Mouse (Mus musculus): ENCODE measurements around the gene Plekha4.

GRCm38 (mm10) chr7:45573954-45574353, 47.8 kb downstream of the Plekha4 start:
- TF ChIP-seq POLR2A (IDR thresholded peaks at IDR 0.05; ENCODE audit: insufficient read depth, low read depth, low read length) (no peak), CTCF (IDR thresholded peaks at IDR 0.05; ENCODE audit: insufficient read depth, low read depth, low read length) (no peak)

Measured in olfactory bulb, adult 2 months (tissue).